Mouse (Mus musculus) heart, postnatal 0 days (tissue): Measurements from ENCODE around the gene Gm14862. TPM values are rescaled to one million over a fixed set of nuclear protein-coding genes. Genes with fewer than 3 reads are reported as not detected.

Experiments
- ATAC-seq: fragments of 200-750 bp; cut with Nextera tagmentation; 2 replicates; pipeline ENCODE4 v1.8.0; 2017; ENCODE audit warnings: low read depth, moderate number of reproducible peaks, moderate library complexity; ENCODE audit not compliant: insufficient read depth
- DNase-seq: peaks from one replicate; pipeline ENCODE4 v3.0.0-alpha.2; 2016; ENCODE audit warnings: low spot score
- H3K27ac ChIP-seq: fragments of 300-500 bp; sonication (generic); 2 replicates; pipeline ENCODE4 v1.5.1; 2014; ENCODE audit warnings: low read depth, mild to moderate bottlenecking
- H3K27me3 ChIP-seq: fragments of 300-500 bp; sonication (generic); 2 replicates; pipeline ENCODE4 v1.6.1; 2014; ENCODE audit warnings: low read length, mixed read lengths; ENCODE audit not compliant: control insufficient read depth, insufficient read depth
- H3K36me3 ChIP-seq: fragments of 300-500 bp; sonication (generic); replicated peaks from 2 replicates; pipeline ENCODE4 v1.6.1; 2014; ENCODE audit warnings: low read length, mixed read lengths; ENCODE audit not compliant: control insufficient read depth, insufficient read depth
- H3K4me1 ChIP-seq: fragments of 300-500 bp; sonication (generic); 2 replicates; pipeline ENCODE4 v1.6.1; 2014; ENCODE audit warnings: antibody characterized with exemption; ENCODE audit not compliant: control insufficient read depth, insufficient read depth
- H3K4me2 ChIP-seq: fragments of 300-500 bp; sonication (generic); 2 replicates; pipeline ENCODE4 v1.6.1; 2014; ENCODE audit warnings: low read depth, mild to moderate bottlenecking, low read length, moderate library complexity
- H3K4me3 ChIP-seq: fragments of 300-500 bp; sonication (generic); 2 replicates; pipeline ENCODE4 v1.5.1; 2014; ENCODE audit warnings: low read depth, low read length
- H3K9ac ChIP-seq: fragments of 300-500 bp; sonication (generic); replicated peaks from 2 replicates; pipeline ENCODE4 v1.6.1; 2014; ENCODE audit warnings: low read depth, low read length, mixed read lengths
- H3K9me3 ChIP-seq: fragments of 300-500 bp; sonication (generic); replicated peaks from 2 replicates; pipeline ENCODE4 v1.6.1; 2016; ENCODE audit warnings: low read length; ENCODE audit not compliant: control insufficient read depth
- CTCF ChIP-seq: IDR thresholded peaks from 2 replicates; pipeline ENCODE4 v1.5.1; 2016; ENCODE audit warnings: antibody characterized with exemption, control low read depth, low read depth
- EP300 ChIP-seq: IDR thresholded peaks from 2 replicates; pipeline ENCODE4 v1.6.1; 2016; ENCODE audit warnings: antibody characterized with exemption, low read depth
- WGBS: fragments of 180-500 bp; shearing (Covaris S2); extraction: QIAGEN DNeasy Blood & Tissue Kit; methylation state at CpG from one replicate; pipeline ENCODE4 v1.1.7; 2014; 5-methylcytosine and 5-hydroxymethylcytosine counted together
- polyA plus RNA-seq: library from polyadenylated mRNA; unstranded; fragments of >200 nt; fragmentation: Nextera tagmentation; extraction: Ambion mirVana; gene quantifications from 2 replicates; pipeline ENCODE4 v1.2.1, GENCODE M21; 2015
- total RNA-seq: library from RNA; depleted of rRNA; stranded (reverse); fragments of >200 nt; gene quantifications from 2 replicates; pipeline ENCODE4 v1.2.3, GENCODE M21; 2014; ENCODE audit warnings: low replicate concordance; rRNA removed

Gene Gm14862
- total and polyA plus RNA-seq, 2 experiments from 2014 or later, result not detected

DNA sequence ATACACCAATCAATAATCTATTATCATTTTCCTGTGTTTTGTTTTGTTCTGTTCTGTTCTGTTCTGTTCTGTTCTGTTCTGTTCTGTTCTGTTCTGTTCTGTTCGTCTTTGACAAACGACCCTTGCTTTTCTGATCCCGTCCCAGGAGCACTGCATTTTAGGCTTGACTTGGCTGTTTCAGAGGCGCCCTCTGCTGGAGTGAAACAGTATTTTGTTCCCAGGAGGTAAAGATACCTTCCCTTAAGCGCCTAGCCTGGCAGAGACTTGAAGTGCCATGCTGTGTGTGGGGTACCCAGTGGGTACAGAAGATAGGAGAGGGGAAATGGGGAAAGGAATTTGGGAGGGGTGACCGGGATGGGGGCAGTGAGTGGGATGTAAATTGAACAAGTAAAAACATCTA is 35.5 kb downstream of the Gm14862 start:
- no peaks in the 10 kb centered on the region for H3K4me1 ChIP-seq
- no peak overlapping the region for H3K4me2 ChIP-seq
- WGBS, result 34% methylated on average over 6 of the region's 6 CpGs
- no peaks in the 10 kb centered on the region for H3K9me3 ChIP-seq
- H3K36me3 ChIP-seq, result no peaks in the 10 kb centered on the region
- no peak overlapping the region for H3K27ac ChIP-seq
- no peaks in the 10 kb centered on the region for H3K27me3 ChIP-seq
- ATAC-seq (no peak), DNase-seq (peak; percentile 7)
- H3K9ac ChIP-seq, result no peak overlapping the region
- no peak overlapping the region for H3K4me3 ChIP-seq
- TF ChIP-seq EP300 (no peak), CTCF (peak; percentile 55)

DNA sequence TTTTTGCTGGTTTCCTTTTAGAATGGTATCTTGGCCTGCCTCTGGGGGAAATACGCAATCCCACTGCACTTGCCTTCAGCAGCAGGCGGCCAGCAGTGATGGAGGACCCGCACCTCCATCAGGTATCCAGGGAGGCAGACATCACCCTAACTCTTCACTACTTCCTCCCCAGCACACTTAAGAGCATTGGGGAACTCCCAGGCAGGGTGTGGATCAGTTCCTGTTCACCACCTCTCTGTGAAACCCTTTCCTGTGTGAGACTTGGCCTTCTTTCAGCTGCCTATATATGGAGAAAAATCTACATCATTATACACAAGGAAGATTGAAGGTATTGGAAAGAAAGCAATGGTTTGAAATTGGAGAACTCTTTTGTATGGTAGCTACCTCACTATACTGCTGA is 37.1 kb downstream of the Gm14862 start:
- Histone ChIP-seq H3K9ac (no peak overlapping the region), H3K9me3 (no peaks in the 10 kb centered on the region), H3K4me3 (no peak overlapping the region), H3K4me1 (no peaks in the 10 kb centered on the region), H3K36me3 (no peaks in the 10 kb centered on the region), H3K27ac (no peak overlapping the region), H3K27me3 (no peaks in the 10 kb centered on the region), H3K4me2 (no peak overlapping the region)
- ATAC-seq (no peak), DNase-seq (no peak)
- WGBS, result 82% methylated on average over 3 of the region's 3 CpGs
- no peak for TF ChIP-seq EP300
- TF ChIP-seq CTCF, result no peak

DNA sequence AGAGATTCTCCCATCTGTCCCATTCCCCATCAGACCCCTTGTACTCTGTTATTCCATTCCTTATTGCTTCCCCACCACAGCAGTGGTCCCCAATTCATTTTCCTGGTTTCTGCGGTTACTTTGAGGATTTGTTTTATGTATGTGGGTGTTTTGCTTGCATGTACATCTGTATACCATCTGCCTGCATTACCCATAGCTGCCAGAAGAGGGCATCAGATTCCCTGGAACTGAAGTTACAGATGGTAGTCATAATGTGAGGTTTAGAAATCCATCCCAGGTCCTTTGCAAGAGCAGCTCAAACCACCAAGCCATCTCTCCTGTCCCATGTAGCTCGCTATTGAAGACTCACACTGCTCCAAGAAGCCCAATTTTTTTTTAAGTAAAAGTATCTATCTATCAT is 40.5 kb downstream of the Gm14862 start:
- DNase-seq, result no peak
- 89% methylated on average over 2 of the region's 2 CpGs for WGBS
- Histone ChIP-seq H3K27me3 (no peaks in the 10 kb centered on the region), H3K4me1 (no peaks in the 10 kb centered on the region), H3K4me2 (no peak overlapping the region), H3K36me3 (no peaks in the 10 kb centered on the region), H3K9ac (no peak overlapping the region), H3K27ac (no peak overlapping the region), H3K4me3 (no peak overlapping the region), H3K9me3 (no peaks in the 10 kb centered on the region)
- TF ChIP-seq CTCF (peak; percentile 22; the same call in 1 of the 2 replicates), EP300 (no peak)
- ATAC-seq, result no peak

DNA sequence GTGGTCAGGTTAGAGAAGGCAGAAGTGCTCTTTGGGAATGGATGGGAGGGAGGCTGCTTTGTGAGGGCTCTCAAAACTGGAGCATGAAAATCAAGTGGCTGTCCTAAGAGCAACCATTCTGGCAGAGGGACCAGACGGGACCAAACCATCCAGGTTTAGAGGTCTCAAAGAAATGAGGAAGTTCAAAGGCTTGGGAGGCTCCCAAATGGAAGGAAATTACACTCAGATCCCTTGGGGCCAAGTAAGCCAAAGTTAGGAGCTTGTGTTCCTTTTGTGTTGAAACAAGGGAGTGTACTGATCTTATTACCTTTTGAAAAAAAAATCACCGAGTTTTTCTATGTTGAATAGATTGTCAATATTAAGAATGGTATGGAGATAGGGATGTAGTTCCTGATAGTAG is 51.6 kb downstream of the Gm14862 start:
- Histone ChIP-seq H3K27me3 (no peaks in the 10 kb centered on the region), H3K4me1 (no peaks in the 10 kb centered on the region), H3K9me3 (no peaks in the 10 kb centered on the region), H3K4me3 (no peak overlapping the region), H3K36me3 (no peaks in the 10 kb centered on the region), H3K9ac (no peak overlapping the region), H3K27ac (no peak overlapping the region), H3K4me2 (no peak overlapping the region)
- no peak for ATAC-seq
- DNase-seq, result no peak
- WGBS, result 52% methylated on average over 2 of the region's 2 CpGs
- TF ChIP-seq EP300 (no peak), CTCF (no peak)

DNA sequence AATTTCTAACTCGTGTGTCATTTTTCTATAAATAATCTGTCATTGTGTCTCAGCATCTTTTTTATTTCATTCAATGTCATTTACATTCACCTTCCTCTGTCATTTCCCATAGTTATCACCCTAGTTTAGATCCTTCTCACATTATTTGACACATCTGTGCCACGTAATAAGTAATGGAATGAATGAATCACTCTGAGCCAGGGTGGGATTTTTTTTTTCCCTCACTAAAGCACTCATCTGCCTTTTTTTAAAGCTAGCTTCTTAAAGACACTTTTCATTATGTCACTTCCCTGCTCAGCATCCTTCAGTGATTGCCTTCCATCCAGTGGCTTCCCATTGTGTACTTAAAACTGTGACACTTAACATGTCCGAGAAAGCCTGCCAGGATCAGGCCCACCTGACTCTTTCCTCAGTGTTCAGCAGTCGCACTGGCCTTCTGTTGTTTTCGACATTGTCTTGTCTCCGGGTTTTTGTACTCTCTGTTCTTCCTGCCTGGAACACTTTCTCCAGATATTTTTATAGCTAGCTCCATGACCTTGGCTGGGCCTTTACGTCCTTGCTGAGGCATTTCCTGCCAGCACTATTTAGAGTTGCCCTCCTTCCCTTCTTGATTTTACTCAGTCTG is 53.8 kb downstream of the Gm14862 start:
- Histone ChIP-seq H3K4me1 (no peaks in the 10 kb centered on the region), H3K4me3 (no peak overlapping the region), H3K27ac (peak overlapping the region; percentile 74), H3K36me3 (no peaks in the 10 kb centered on the region), H3K9ac (no peak overlapping the region), H3K9me3 (no peaks in the 10 kb centered on the region), H3K27me3 (no peaks in the 10 kb centered on the region), H3K4me2 (peak overlapping the region; percentile 1; the same call in 1 of the 2 replicates)
- 32% methylated on average over 7 of the region's 7 CpGs for WGBS
- peak; percentile 36 for DNase-seq
- TF ChIP-seq EP300 (no peak), CTCF (no peak)
- ATAC-seq, result peak; percentile 28; the same call in 1 of the 2 replicates

DNA sequence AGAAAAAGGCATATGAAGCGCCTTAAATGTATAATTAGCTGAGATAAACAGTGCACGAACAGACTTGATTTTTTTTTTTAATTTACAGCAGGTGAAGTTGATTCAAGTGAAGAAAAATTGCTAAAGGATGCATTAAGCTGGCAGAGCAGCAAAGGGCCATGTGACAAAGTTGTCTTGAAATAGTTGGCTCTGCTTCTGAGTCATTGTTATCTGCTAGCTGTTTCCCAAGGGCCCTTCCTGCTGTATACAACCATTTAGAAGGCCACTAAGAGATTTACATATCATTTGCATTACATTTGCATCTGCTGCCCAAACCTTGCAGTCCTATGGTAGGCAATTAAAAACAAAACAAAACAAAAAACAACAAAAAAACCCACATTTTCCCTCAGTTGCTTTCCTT is 54.7 kb downstream of the Gm14862 start:
- H3K4me3 ChIP-seq, result no peak overlapping the region
- no peaks in the 10 kb centered on the region for H3K9me3 ChIP-seq
- TF ChIP-seq CTCF, result no peak
- no peak for TF ChIP-seq EP300
- H3K4me2 ChIP-seq, result peak overlapping the region; percentile 9; the same call in 1 of the 2 replicates
- DNase-seq (no peak), ATAC-seq (no peak)
- no peak overlapping the region for H3K9ac ChIP-seq
- WGBS, result 64% methylated on average over 2 of the region's 2 CpGs
- no peaks in the 10 kb centered on the region for H3K4me1 ChIP-seq
- peak overlapping the region; percentile 74 for H3K27ac ChIP-seq
- H3K36me3 ChIP-seq, result no peaks in the 10 kb centered on the region
- no peaks in the 10 kb centered on the region for H3K27me3 ChIP-seq

Other genes starting within 250 kb of the Gm14862 start
- not detected in 2 replicates for gene Fthl17e, start 223.4 kb downstream of the Gm14862 start, total RNA-seq
- not detected in 2 replicates for gene Fthl17e, start 223.4 kb downstream of the Gm14862 start, polyA plus RNA-seq
- gene Fthl17f, start 193.9 kb downstream of the Gm14862 start, total RNA-seq, result not detected in 2 replicates
- not detected in 2 replicates for gene Fthl17f, start 193.9 kb downstream of the Gm14862 start, polyA plus RNA-seq
- not detected in 2 replicates for gene 4930402K13Rik, start 152.3 kb downstream of the Gm14862 start, total RNA-seq
- gene 4930402K13Rik, start 152.3 kb downstream of the Gm14862 start, polyA plus RNA-seq, result not detected in 2 replicates
- 5.2 and 6.1 TPM in 2 replicates for gene Lancl3, start 57.0 kb downstream of the Gm14862 start, total RNA-seq
- 1.5 and 2.0 TPM in 2 replicates for gene Lancl3, start 57.0 kb downstream of the Gm14862 start, polyA plus RNA-seq
- gene Xk, start 15.9 kb upstream of the Gm14862 start, total RNA-seq, result 4.0 and 5.6 TPM in 2 replicates
- gene Xk, start 15.9 kb upstream of the Gm14862 start, polyA plus RNA-seq, result 1.6 and 1.8 TPM in 2 replicates
- gene H2al1m, start 26.9 kb upstream of the Gm14862 start, total RNA-seq, result not detected in 2 replicates
- not detected in 2 replicates for gene H2al1m, start 26.9 kb upstream of the Gm14862 start, polyA plus RNA-seq
- not detected in 2 replicates for gene H2al1k, start 93.7 kb upstream of the Gm14862 start, total RNA-seq
- gene H2al1k, start 93.7 kb upstream of the Gm14862 start, polyA plus RNA-seq, result not detected in 2 replicates
- 0.54 and 1.4 TPM in 2 replicates for gene Cybb, start 230.9 kb upstream of the Gm14862 start, total RNA-seq
- gene Cybb, start 230.9 kb upstream of the Gm14862 start, polyA plus RNA-seq, result 1.6 and 1.7 TPM in 2 replicates